Mouse (Mus musculus): ENCODE data around the gene Tspan15. TPM values are rescaled to one million over a fixed set of nuclear protein-coding genes. Genes with fewer than 3 reads are reported as not detected.

The Tspan15 gene
- polyA plus RNA-seq, 1 experiment: 1.9 TPM

DNA sequence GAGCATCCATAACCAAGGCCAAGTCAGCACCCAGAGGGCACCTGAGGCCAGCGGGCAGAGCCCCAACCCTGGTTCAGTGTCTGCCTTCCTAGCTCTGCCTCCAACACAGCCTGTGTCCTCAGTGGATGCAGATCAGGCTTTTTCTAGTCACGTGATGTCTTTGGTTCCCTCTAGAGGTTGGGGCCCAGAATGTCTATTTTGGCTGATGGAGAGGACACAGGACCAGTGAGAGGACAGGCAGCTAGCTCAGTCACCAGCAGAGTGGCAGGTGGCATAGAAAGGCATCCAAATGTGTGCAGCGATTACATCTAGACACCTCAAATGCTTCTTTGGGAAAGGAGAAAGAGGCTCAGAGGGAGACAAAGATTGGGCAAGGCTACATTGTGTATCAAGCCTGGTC, 49.4 kb downstream of the Tspan15 start:
- no peaks in the 10 kb centered on the region for H3K4me1 ChIP-seq (ENCODE audit: control insufficient read depth, insufficient read depth, low read length)
- H3K27ac ChIP-seq (ENCODE audit: insufficient read depth, low read length): no peak overlapping the region
- no peak for TF ChIP-seq CTCF (IDR thresholded peaks at IDR 0.05; ENCODE audit: borderline replicate concordance, insufficient read depth, low read length)
- TF ChIP-seq POLR2A (IDR thresholded peaks at IDR 0.05; ENCODE audit: low read depth, low read length): no peak
- H3K4me3 ChIP-seq (ENCODE audit: insufficient read depth, low read length): no peak overlapping the region

DNA sequence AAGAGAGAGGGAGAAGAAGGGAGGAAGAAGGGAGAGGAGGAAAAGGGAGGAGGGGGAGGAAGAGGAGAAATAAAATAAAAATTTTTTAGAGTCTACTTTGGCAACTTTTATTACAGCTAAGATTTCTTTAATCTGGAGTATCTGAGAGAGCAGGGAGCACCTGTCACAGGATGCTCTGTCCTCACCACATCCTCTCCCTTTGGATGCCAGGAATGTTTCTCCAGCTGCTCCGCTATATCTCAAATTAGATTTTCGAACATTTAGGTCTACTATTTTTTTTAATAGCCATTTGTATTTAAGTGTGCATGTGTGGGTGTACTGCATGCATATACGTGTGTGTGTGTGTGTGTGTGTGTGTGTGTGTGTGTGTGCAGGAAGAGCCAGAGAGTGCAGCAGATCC, 51.1 kb downstream of the Tspan15 start:
- Histone ChIP-seq H3K27ac (ENCODE audit: insufficient read depth, low read length) (no peak overlapping the region), H3K4me3 (ENCODE audit: insufficient read depth, low read length) (no peak overlapping the region)
- TF ChIP-seq CTCF (IDR thresholded peaks at IDR 0.05; ENCODE audit: borderline replicate concordance, insufficient read depth, low read length): no peak
- no peak for TF ChIP-seq POLR2A (IDR thresholded peaks at IDR 0.05; ENCODE audit: low read depth, low read length)

DNA sequence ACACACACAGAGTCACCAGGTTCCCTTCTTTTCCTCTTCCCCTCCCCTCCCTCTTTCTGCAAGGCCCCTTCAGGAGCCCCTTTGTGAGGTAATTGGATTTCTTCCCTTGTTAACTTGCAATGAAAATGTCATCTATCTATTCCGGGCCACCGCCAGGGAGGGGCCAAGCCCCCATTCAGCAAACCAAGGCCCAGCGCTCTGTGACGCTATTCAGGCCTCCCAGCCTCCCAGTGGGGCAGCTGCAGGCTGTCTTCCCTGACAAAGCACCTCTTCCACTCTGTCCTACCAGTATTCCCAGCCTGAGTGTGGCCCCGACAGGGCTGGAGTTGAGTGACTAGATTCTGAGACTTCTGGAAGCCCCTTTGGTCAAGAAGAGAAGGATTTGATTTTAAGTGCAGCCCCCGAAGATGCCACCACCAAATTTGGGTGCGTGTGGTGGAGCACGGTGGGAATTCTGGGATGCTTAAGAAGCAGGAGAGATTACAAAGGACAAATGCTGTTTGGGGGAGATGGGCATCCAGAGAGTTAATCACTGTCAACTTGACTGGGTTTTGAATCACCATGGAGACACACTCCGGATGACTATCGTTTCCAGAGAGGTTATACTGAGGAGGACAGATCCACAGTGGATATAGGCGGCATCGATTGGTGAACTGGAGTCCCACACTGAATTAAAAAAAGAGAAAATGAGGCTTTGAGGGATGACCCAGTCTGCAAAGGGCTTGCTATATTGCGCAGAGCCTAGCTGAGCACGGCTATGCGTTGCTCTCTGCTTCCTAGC, 56.3 kb downstream of the Tspan15 start:
- no peaks in the 10 kb centered on the region for H3K4me1 ChIP-seq (ENCODE audit: control insufficient read depth, insufficient read depth, low read length)
- H3K27ac ChIP-seq (ENCODE audit: insufficient read depth, low read length): no peak overlapping the region
- no peak overlapping the region for H3K4me3 ChIP-seq (ENCODE audit: insufficient read depth, low read length)
- TF ChIP-seq POLR2A (IDR thresholded peaks at IDR 0.05; ENCODE audit: low read depth, low read length) (no peak), CTCF (IDR thresholded peaks at IDR 0.05; ENCODE audit: borderline replicate concordance, insufficient read depth, low read length) (no peak)

More for the DNA sequence above, 51.1 kb downstream of the Tspan15 start:
- H3K4me1 ChIP-seq (ENCODE audit: control insufficient read depth, insufficient read depth, low read length): no peaks in the 10 kb centered on the region

DNA sequence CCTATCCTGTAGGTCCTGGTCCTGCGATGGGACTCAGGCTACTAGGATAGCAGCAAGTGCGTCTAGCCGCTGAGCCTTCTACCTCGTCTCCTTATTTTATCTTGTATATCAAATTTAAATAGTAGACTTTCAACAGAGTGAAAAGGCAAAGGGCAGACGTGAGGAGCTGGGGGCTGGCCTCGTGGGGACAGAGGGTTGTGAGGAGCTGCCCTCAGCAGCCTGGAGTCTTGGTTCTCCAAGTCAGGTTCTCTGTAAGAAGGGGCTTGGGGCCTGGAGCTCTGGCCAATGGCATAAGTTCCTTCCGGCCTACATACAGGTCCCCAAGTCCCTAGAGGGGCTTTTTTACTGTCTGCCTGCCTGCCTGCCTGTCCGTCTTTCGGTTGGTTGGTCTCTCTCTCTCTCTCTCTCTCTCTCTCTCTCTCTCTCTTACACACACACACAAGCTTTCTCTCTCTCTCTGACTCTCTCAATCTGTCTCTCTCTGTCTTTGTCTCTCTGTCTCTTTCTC, 57.1 kb downstream of the Tspan15 start:
- H3K4me3 ChIP-seq (ENCODE audit: insufficient read depth, low read length): no peak overlapping the region
- no peaks in the 10 kb centered on the region for H3K4me1 ChIP-seq (ENCODE audit: control insufficient read depth, insufficient read depth, low read length)
- H3K27ac ChIP-seq (ENCODE audit: insufficient read depth, low read length): no peak overlapping the region
- TF ChIP-seq POLR2A (IDR thresholded peaks at IDR 0.05; ENCODE audit: low read depth, low read length) (no peak), CTCF (IDR thresholded peaks at IDR 0.05; ENCODE audit: borderline replicate concordance, insufficient read depth, low read length) (no peak)

DNA sequence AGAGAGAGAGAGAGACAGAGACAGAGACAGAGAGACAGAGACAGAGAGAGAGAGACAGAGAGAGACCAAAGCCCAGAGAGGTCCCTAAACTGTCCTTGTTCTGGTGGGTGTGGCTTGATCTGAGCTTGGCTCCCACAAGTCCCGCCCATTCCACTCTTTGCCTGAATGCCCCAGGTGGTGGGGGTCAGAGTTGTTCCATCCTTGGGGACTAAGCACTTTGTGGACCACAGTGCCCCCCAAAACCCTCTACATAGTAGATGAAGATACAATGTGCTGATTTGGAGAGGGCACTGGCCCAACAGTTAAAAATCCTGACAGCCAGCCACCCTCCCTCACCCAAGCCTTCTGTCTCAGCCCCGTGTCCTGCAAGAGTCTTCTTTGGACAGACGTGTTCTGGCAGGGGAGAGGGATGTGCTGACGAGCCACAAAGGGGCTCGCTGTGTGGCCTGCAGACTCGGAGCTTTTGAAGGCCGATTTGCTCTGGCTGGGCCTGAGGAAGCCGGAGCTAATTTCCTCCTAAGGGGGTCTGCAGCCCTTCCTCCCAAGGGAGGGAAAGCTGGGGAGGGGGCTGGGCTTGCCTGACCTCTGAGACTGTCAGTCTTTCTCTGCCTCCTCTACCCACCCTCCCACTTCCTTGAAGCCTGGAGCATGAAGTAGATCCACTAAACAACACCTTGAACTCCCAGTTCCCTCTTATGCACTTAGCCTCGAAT, 58.1 kb downstream of the Tspan15 start:
- TF ChIP-seq CTCF (IDR thresholded peaks at IDR 0.05; ENCODE audit: borderline replicate concordance, insufficient read depth, low read length): no peak
- no peak for TF ChIP-seq POLR2A (IDR thresholded peaks at IDR 0.05; ENCODE audit: low read depth, low read length)
- no peak overlapping the region for H3K27ac ChIP-seq (ENCODE audit: insufficient read depth, low read length)
- H3K4me1 ChIP-seq (ENCODE audit: control insufficient read depth, insufficient read depth, low read length): no peaks in the 10 kb centered on the region
- H3K4me3 ChIP-seq (ENCODE audit: insufficient read depth, low read length): no peak overlapping the region

DNA sequence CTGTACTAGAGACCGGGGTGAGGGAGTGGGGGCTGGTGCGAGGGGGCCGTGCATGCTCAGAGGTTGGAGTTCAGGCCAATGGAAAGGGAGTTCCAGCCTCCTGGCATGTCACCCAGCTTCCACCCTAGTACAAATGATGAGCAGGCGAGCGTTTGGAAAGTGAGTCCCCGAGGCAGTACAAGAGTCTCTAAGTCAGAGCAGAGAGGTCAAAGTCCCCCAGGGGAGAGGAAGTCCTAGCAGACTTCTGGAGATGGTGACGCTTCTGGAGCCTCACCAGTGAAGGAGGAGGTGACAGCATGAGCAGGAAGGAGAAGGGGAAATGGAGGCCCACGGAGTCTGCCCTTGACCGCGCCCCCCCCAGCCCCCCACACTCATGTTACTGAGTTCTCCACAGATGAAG, 68.6 kb downstream of the Tspan15 start:
- Histone ChIP-seq H3K4me1 (ENCODE audit: control insufficient read depth, insufficient read depth, low read length) (no peaks in the 10 kb centered on the region), H3K27ac (ENCODE audit: insufficient read depth, low read length) (no peak overlapping the region), H3K4me3 (ENCODE audit: insufficient read depth, low read length) (no peak overlapping the region)
- TF ChIP-seq CTCF (IDR thresholded peaks at IDR 0.05; ENCODE audit: borderline replicate concordance, insufficient read depth, low read length) (no peak), POLR2A (IDR thresholded peaks at IDR 0.05; ENCODE audit: low read depth, low read length) (no peak)

DNA sequence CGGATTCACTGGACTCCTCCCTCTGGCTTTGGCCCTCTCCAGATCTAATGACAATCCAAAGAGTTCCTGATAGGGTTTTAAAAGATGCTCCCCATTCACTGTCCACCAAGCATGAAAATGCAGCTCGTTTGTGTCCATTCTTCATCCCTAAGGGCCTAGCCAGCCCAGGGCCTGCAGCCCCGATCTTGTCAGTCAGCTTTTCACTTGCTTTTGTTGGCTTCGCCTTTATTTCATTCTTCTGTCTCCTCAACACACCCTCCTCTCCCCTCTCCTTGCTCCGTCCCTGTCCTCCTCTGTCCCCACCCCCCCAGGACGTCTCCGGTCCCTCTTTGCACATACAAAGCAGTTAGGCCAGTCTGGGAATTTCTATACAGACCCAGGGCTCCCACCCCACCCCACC, 81.1 kb downstream of the Tspan15 start:
- no peak overlapping the region for H3K27ac ChIP-seq (ENCODE audit: insufficient read depth, low read length)
- no peak overlapping the region for H3K4me3 ChIP-seq (ENCODE audit: insufficient read depth, low read length)
- H3K4me1 ChIP-seq (ENCODE audit: control insufficient read depth, insufficient read depth, low read length): no peaks in the 10 kb centered on the region
- TF ChIP-seq POLR2A (IDR thresholded peaks at IDR 0.05; ENCODE audit: low read depth, low read length): no peak
- no peak for TF ChIP-seq CTCF (IDR thresholded peaks at IDR 0.05; ENCODE audit: borderline replicate concordance, insufficient read depth, low read length)

DNA sequence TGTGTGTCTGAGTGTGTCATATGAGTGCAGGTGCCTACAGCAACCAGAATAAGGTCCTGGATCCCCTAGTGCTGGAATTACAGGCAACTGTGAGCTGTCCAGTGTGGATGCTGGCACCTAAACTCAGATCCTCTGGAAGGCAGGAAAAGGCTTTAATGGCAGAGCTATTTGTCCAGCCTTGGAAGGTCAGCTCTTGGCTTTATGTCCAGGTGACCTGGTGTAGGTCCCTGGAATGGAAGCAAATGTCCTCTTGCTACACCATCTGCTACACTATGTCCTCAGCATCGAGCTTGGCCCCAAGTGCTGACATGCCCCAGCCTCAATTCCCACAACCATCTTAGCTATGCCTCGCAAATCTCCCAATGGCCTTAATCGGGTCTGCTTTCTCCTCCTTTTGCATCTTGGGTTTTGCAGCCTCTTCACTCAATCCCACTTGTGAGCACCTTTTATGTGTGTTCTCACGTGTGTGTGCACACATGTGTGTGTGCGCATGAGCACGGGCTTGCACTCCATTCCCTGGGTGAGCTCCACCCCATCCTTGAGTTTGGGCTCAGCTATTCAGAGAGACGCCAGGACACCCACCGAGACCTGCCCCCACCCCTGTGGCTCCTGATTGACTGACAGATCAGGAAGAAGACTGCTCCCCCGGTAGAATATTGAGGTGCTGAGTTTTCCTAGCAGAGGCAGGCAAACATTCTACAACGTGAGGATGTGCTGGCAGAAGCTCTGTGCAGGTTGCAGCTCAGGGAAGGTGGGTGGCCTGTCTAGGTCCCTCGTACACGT, 83.4 kb downstream of the Tspan15 start:
- Histone ChIP-seq H3K4me3 (ENCODE audit: insufficient read depth, low read length) (no peak overlapping the region), H3K4me1 (ENCODE audit: control insufficient read depth, insufficient read depth, low read length) (no peaks in the 10 kb centered on the region), H3K27ac (ENCODE audit: insufficient read depth, low read length) (no peak overlapping the region)
- TF ChIP-seq POLR2A (IDR thresholded peaks at IDR 0.05; ENCODE audit: low read depth, low read length) (no peak), CTCF (IDR thresholded peaks at IDR 0.05; ENCODE audit: borderline replicate concordance, insufficient read depth, low read length) (no peak)

DNA sequence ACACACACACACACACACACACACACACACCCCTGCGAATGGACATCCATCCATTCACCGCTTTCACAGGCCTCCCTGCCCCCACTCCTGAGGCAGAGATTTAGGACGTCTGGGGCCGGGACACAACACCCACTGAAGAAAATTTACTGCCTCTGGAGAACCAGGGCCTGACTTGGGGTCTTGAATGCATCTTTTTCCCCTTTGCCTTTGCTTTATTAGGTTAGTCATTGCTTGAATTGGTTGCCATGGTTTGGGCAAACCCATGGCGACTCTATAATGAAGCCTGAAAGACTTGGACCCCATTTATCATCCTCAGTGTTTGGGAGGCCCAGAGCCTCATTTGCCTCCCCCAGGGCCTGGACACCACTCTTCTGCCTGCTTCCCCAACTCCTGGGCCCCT, 85.1 kb downstream of the Tspan15 start:
- no peak overlapping the region for H3K4me3 ChIP-seq (ENCODE audit: insufficient read depth, low read length)
- no peak for TF ChIP-seq CTCF (IDR thresholded peaks at IDR 0.05; ENCODE audit: borderline replicate concordance, insufficient read depth, low read length)
- no peak for TF ChIP-seq POLR2A (IDR thresholded peaks at IDR 0.05; ENCODE audit: low read depth, low read length)
- no peaks in the 10 kb centered on the region for H3K4me1 ChIP-seq (ENCODE audit: control insufficient read depth, insufficient read depth, low read length)
- no peak overlapping the region for H3K27ac ChIP-seq (ENCODE audit: insufficient read depth, low read length)

All from embryonic fibroblast, embryonic 13.5 days (primary cell).